Mouse (Mus musculus) cerebellum, adult 2 months (tissue): ENCODE measurements around the gene Lyz1.

Source experiments
- CTCF ChIP-seq: fragments of 200-500 bp; IDR thresholded peaks from 2 replicates; pipeline ENCODE4 v1.5.1; 2011; ENCODE audit warnings: low read depth, mild to moderate bottlenecking, control low read depth, low read length, moderate library complexity, borderline replicate concordance; ENCODE audit not compliant: insufficient read depth
- POLR2A ChIP-seq: fragments of 200-500 bp; IDR thresholded peaks from 2 replicates; pipeline ENCODE4 v1.6.1; 2011; ENCODE audit warnings: low read length, control low read depth, borderline replicate concordance; ENCODE audit not compliant: insufficient read depth

- TF ChIP-seq CTCF: no peak
- no peak for TF ChIP-seq POLR2A
Observed at GRCm38 (mm10) chr10:117301688-117302087, 9.0 kb upstream of the Lyz1 start.
